Mouse (Mus musculus) liver, postnatal 0 days (tissue): ENCODE results near the gene Hs3st6.

Source experiments
- CTCF ChIP-seq: sonication (generic); IDR thresholded peaks from 2 replicates; pipeline ENCODE4 v1.5.1; 2016; ENCODE audit warnings: antibody characterized with exemption, low read depth
- EP300 ChIP-seq: IDR thresholded peaks from 2 replicates; pipeline ENCODE4 v1.6.1; 2016; ENCODE audit warnings: antibody characterized with exemption, low read depth, mild to moderate bottlenecking

DNA sequence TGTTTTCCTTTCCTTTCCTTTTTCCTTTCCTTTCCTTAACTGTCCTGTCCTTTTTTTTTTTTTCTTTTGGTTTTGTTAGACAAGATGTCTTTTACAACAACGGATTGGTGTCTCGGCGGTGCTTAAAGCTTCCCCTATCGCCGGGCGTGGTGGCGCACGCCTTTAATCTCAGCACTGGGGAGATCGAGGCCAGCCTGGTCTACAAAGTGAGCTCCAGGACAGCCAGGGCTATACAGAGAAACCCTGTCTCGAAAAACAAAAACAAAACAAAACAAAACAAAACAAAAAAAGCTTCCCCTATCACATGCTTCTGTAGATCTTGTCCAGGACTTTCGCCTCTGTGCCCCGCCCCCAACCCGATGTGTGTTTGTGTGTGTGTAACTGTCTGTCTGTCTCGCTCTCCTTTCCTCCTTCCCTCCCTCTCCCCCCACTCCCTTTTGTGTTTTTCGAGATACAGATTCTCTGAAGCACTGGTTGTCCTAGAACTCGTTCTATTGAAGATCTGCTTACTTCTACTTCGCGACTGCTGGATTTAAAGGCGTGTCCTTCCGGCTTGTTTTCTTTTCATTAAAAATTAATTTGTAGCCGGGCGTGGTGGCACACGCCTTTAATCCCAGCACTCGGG lies 44.9 kb upstream of the Hs3st6 start:
- TF ChIP-seq CTCF (no peak), EP300 (0 out of 2 replicates have a peak, but pooled peaks have one; percentile 5)
